Mouse (Mus musculus) embryonic facial prominence, embryonic 12.5 days (tissue): Measurements from ENCODE around the gene Gemin5. TPM values are rescaled to one million over a fixed set of nuclear protein-coding genes. Genes with fewer than 3 reads are reported as not detected.
"Not testable (repeated sequence)": the region's sequence is repeated elsewhere in the genome, so short reads cannot be mapped to it uniquely, and the experiment has no call there.

Experiments
- ATAC-seq: fragments of 200-750 bp; cut with Nextera tagmentation; 2 replicates; pipeline ENCODE4 v1.8.0; 2017; ENCODE audit not compliant: insufficient number of reproducible peaks, insufficient read depth, low FRiP score, low TSS enrichment
- H3K27ac ChIP-seq: fragments of 300-500 bp; sonication (generic); 2 replicates; pipeline ENCODE4 v1.5.1; 2016; ENCODE audit warnings: mild to moderate bottlenecking
- H3K27me3 ChIP-seq: fragments of 300-500 bp; sonication (generic); 2 replicates; pipeline ENCODE4 v1.6.1; 2016; ENCODE audit warnings: mild to moderate bottlenecking, moderate library complexity
- H3K36me3 ChIP-seq: fragments of 300-500 bp; sonication (generic); 2 replicates; pipeline ENCODE4 v1.6.1; 2016; ENCODE audit warnings: mild to moderate bottlenecking
- H3K4me1 ChIP-seq: fragments of 300-500 bp; sonication (generic); 2 replicates; pipeline ENCODE4 v1.6.1; 2016
- H3K4me2 ChIP-seq: fragments of 300-500 bp; sonication (generic); replicated peaks from 2 replicates; pipeline ENCODE4 v1.6.1; 2016; ENCODE audit warnings: mild to moderate bottlenecking, moderate library complexity
- H3K4me3 ChIP-seq: fragments of 300-500 bp; sonication (generic); 2 replicates; pipeline ENCODE4 v1.5.1; 2016; ENCODE audit warnings: mild to moderate bottlenecking
- H3K9ac ChIP-seq: fragments of 300-500 bp; sonication (generic); 2 replicates; pipeline ENCODE4 v1.6.1; 2016; ENCODE audit warnings: mild to moderate bottlenecking, moderate library complexity
- H3K9me3 ChIP-seq: fragments of 300-500 bp; sonication (generic); 2 replicates; pipeline ENCODE4 v1.6.1; 2016; ENCODE audit warnings: mild to moderate bottlenecking, moderate library complexity
- WGBS: fragments of 180-500 bp; shearing (Covaris S2); methylation state at CpG from one replicate; pipeline ENCODE4 v1.1.7; 2016; 5-methylcytosine and 5-hydroxymethylcytosine counted together
- polyA plus RNA-seq: library from polyadenylated mRNA; unstranded; fragments of >200 nt; fragmentation: Nextera tagmentation; extraction: Ambion mirVana; gene quantifications from 2 replicates; pipeline ENCODE4 v1.2.1, GENCODE M21; 2016

Gene Gemin5
- polyA plus RNA-seq, 1 experiment from 2014 or later: 29.8 TPM

DNA sequence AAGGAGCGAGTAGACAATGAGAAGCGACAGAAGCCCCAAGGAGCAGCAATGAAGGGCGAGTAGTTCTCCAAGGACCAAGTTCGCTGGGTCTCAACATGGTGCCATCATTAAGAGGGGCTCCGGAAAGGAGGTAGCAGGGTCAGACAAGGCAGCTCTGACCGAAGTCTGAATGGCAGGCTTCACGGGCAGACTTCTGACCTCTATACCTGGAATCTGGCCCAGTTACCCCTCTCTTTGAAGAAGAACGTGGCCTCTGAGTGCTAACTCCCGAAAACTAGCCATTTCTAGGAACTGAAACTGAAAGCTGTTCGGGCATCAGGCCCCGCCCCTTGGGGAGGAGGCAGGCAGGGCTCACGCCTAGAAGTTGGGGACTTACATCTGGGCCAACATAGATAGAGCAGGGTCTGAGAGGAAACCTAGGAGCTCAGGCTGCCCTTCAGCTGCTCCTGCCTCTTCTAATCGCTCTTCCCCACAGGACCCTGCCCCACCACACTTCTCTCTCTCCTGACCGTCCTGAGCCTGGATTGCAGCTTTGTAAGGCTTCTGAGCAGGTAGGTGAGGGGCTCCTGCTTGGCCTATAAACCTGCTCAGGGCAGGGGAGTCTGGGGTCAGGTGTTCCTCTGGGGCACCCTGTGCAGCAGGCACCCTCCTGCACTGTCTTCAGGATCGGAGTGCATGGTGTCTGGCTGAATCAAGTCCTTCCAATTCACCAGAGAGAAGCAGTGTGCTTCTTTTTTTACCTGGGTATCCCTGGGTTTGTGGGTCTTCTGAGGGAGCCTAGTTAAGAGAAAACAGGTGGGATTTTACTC, 31.1 kb upstream of the Gemin5 start, which contains the start of the genes Igtp and Irgm2:
TSS of gene Igtp (plus strand) at position 328 of the 809 bp plus-strand sequence.
TSS of gene Irgm2 (plus strand) at position 390 of the 809 bp plus-strand sequence.
- H3K9me3 ChIP-seq, H3K36me3 ChIP-seq, H3K4me1 ChIP-seq, H3K27me3 ChIP-seq, H3K27ac ChIP-seq: not testable (repeated sequence)
- WGBS: 8% methylated on average over 14 of the region's 15 CpGs
- ATAC-seq: 0 out of 2 replicates have a peak, but pooled peaks have one; percentile 59
- Histone ChIP-seq H3K4me2 (peak within 1 kb of the TSS; percentile 57), H3K9ac (0 out of 2 replicates have a peak within 1 kb of the TSS, but pooled peaks have one; percentile 49), H3K4me3 (peak within 1 kb of the TSS; percentile 46)

DNA sequence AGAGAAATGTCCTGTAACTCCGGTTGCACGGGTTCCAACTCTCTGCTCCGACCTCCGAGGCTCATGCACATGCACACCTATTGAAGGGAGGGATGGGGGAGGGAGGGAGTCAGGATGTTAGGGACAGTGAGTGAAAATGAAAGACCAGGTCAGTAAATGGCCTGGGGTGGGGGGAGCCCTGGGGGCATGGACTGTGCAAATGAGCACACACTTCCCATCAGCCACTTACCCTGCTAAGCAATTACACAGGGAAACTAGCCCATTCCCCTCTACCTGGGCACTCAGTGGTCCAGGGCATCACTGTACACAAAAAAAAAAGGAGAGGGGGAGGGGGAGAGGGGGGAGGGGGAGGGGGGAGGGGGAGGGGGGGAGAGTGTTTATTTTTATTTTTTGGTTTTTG, 30.3 kb upstream of the Gemin5 start:
- WGBS: 94% methylated on average over 4 of the region's 4 CpGs
- H3K9ac ChIP-seq: no peak overlapping the region
- H3K36me3 ChIP-seq: no peaks in the 10 kb centered on the region
- no peaks in the 10 kb centered on the region for H3K9me3 ChIP-seq
- H3K27ac ChIP-seq: no peak overlapping the region
- H3K4me2 ChIP-seq: peak overlapping the region; percentile 57
- no peak for ATAC-seq
- no peaks in the 10 kb centered on the region for H3K27me3 ChIP-seq
- peak overlapping the region; percentile 46 for H3K4me3 ChIP-seq
- H3K4me1 ChIP-seq: 0 out of 2 replicates have a peak, but pooled peaks cover 4% of the 10 kb centered on the region

DNA sequence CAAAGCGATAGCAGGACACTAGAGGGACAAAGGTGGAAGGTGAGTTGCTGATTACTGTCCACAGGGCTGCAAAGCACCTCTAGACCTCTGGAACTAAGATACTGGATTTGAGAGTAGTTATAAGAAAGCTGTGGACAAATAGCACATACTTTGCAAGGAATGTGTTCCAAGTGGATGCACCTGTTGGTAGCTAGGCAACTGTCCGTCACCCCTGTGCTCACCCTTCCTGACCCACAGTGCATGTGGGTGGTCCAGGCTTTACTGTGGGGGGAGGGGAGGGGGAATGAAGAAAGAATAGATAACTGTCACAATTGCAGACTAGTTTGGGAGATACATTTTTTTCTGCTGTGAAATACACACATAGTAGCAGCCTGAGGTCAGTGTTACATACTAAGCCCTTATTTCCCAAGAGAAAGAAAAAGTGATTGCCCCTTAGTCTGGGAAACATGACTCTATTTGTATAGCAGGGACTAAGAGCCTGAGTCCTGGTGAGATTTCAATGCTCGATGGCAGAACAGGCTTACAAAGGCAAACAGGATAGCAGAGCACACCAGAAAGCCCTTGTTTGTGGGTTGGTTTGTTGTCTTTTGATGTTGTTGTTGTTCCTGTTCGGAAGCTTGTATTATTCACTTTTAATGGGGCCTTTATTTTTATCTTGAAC, 25.7 kb upstream of the Gemin5 start:
- H3K9me3 ChIP-seq: no peaks in the 10 kb centered on the region
- 0 out of 2 replicates have a peak, but pooled peaks cover 4% of the 10 kb centered on the region for H3K4me1 ChIP-seq
- no peak overlapping the region for H3K4me2 ChIP-seq
- no peak for ATAC-seq
- no peak overlapping the region for H3K4me3 ChIP-seq
- WGBS: 52% methylated on average over 4 of the region's 4 CpGs
- H3K9ac ChIP-seq: no peak overlapping the region
- no peaks in the 10 kb centered on the region for H3K36me3 ChIP-seq
- no peaks in the 10 kb centered on the region for H3K27me3 ChIP-seq
- no peak overlapping the region for H3K27ac ChIP-seq

DNA sequence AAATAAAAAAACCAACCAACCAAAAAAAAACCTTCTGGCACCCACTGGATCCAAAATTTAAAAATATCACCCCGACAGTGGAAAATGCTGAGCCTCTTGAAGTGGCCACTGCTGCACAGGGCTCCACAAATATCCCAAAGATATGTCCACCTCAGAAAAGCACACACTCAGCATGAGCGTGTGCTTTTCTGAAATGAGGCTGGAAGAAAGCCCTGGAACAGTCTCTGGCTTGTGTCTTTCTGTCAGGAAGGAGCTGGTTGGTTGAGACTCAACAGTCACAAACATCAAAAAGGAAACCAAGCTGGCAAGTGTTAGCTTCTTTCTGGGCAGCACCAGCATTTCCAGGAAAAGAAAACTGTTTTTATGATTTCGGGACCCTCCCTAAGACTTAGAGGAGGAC, 25.0 kb upstream of the Gemin5 start:
- Histone ChIP-seq H3K9me3 (no peaks in the 10 kb centered on the region), H3K4me3 (no peak overlapping the region), H3K27me3 (no peaks in the 10 kb centered on the region), H3K36me3 (no peaks in the 10 kb centered on the region), H3K4me2 (no peak overlapping the region), H3K9ac (no peak overlapping the region), H3K27ac (no peak overlapping the region), H3K4me1 (0 out of 2 replicates have a peak, but pooled peaks cover 4% of the 10 kb centered on the region)
- 73% methylated on average over 3 of the region's 3 CpGs for WGBS
- ATAC-seq: no peak

GRCm38 (mm10) chr11:58189675-58190074, 21.3 kb upstream of the Gemin5 start:
- no peaks in the 10 kb centered on the region for H3K9me3 ChIP-seq
- 0 out of 2 replicates have a peak, but pooled peaks cover 4% of the 10 kb centered on the region for H3K4me1 ChIP-seq
- ATAC-seq: no peak
- WGBS: 92% methylated on average over 6 of the region's 6 CpGs
- no peaks in the 10 kb centered on the region for H3K36me3 ChIP-seq
- H3K27ac ChIP-seq: no peak overlapping the region
- H3K27me3 ChIP-seq: no peaks in the 10 kb centered on the region
- H3K4me2 ChIP-seq: no peak overlapping the region
- H3K9ac ChIP-seq: no peak overlapping the region
- H3K4me3 ChIP-seq: no peak overlapping the region

- no peak overlapping the region for H3K4me2 ChIP-seq
- H3K36me3 ChIP-seq: peaks cover 9% of the 10 kb centered on the region; the same call in 1 of the 2 replicates
- H3K9me3 ChIP-seq: no peaks in the 10 kb centered on the region
- no peak overlapping the region for H3K27ac ChIP-seq
- ATAC-seq: no peak
- no peak overlapping the region for H3K4me3 ChIP-seq
- WGBS: 93% methylated on average over 3 of the region's 3 CpGs
- no peaks in the 10 kb centered on the region for H3K4me1 ChIP-seq
- H3K9ac ChIP-seq: no peak overlapping the region
- no peaks in the 10 kb centered on the region for H3K27me3 ChIP-seq
Observed at GRCm38 (mm10) chr11:58183579-58183978, 15.2 kb upstream of the Gemin5 start.

GRCm38 (mm10) chr11:58180756-58181155, 12.4 kb upstream of the Gemin5 start:
- H3K36me3 ChIP-seq: peaks cover 37% of the 10 kb centered on the region
- H3K4me1 ChIP-seq: no peaks in the 10 kb centered on the region
- no peak for ATAC-seq
- no peaks in the 10 kb centered on the region for H3K9me3 ChIP-seq
- 88% methylated on average over 7 of the region's 7 CpGs for WGBS
- no peak overlapping the region for H3K4me3 ChIP-seq
- H3K9ac ChIP-seq: no peak overlapping the region
- H3K4me2 ChIP-seq: no peak overlapping the region
- no peaks in the 10 kb centered on the region for H3K27me3 ChIP-seq
- H3K27ac ChIP-seq: no peak overlapping the region

GRCm38 (mm10) chr11:58179986-58180385, 11.6 kb upstream of the Gemin5 start:
- H3K9ac ChIP-seq, ATAC-seq: not testable (repeated sequence)

DNA sequence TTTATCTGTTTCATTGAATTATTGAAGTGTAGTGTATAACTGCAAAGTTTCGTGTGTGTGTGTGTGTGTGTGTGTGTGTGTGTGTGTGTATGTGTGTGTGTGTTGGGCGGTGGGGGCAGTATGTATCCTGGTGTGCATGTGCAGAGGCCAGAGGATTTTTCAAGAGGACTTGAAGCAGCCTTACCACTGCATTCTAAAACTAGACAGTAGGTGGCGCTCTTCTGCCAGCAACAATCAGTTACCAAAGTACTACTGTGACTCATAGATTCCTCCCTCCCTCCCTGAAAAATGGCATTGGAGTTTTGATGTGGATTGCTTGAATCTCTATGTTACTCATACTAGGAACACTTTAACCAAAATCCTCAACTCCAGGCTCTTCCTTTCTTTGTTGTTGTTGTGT, 11.2 kb upstream of the Gemin5 start:
- H3K27me3 ChIP-seq: no peaks in the 10 kb centered on the region
- WGBS: 21% methylated on average over 3 of the region's 3 CpGs
- H3K4me2 ChIP-seq: no peak overlapping the region
- H3K4me1 ChIP-seq: no peaks in the 10 kb centered on the region
- H3K9me3 ChIP-seq: no peaks in the 10 kb centered on the region
- H3K9ac ChIP-seq: no peak overlapping the region
- ATAC-seq: no peak
- no peak overlapping the region for H3K4me3 ChIP-seq
- H3K36me3 ChIP-seq: peaks cover 45% of the 10 kb centered on the region
- H3K27ac ChIP-seq: no peak overlapping the region

More at GRCm38 (mm10) chr11:58179986-58180385, 11.6 kb upstream of the Gemin5 start:
- H3K4me1 ChIP-seq, H3K4me3 ChIP-seq, H3K9me3 ChIP-seq, H3K27ac ChIP-seq, H3K27me3 ChIP-seq, H3K4me2 ChIP-seq: not testable (repeated sequence)
- WGBS: 89% methylated on average over 6 of the region's 6 CpGs
- H3K36me3 ChIP-seq: peaks cover 45% of the 10 kb centered on the region

- WGBS: under 1% methylated on average over 34 of the region's 34 CpGs
- H3K4me1 ChIP-seq: peaks cover 12% of the 10 kb centered on the region; the same call in 1 of the 2 replicates
- peak within 1 kb of the TSS; percentile 58 for H3K4me3 ChIP-seq
- H3K27ac ChIP-seq: 0 out of 2 replicates have a peak within 1 kb of the TSS, but pooled peaks have one; percentile 2
- no peaks in the 10 kb centered on the region for H3K9me3 ChIP-seq
- H3K4me2 ChIP-seq: peak within 1 kb of the TSS; percentile 79
- peak within 1 kb of the TSS; percentile 57 for H3K9ac ChIP-seq
- H3K27me3 ChIP-seq: no peaks in the 10 kb centered on the region
- H3K36me3 ChIP-seq: peaks cover 32% of the 10 kb centered on the region
- no peak for ATAC-seq
Observed at GRCm38 (mm10) chr11:58171459-58172091, 3.2 kb upstream of the Gemin5 start, which contains the start of gene Mrpl22. Mrpl22 (plus strand) TSS chr11:58171661.

DNA sequence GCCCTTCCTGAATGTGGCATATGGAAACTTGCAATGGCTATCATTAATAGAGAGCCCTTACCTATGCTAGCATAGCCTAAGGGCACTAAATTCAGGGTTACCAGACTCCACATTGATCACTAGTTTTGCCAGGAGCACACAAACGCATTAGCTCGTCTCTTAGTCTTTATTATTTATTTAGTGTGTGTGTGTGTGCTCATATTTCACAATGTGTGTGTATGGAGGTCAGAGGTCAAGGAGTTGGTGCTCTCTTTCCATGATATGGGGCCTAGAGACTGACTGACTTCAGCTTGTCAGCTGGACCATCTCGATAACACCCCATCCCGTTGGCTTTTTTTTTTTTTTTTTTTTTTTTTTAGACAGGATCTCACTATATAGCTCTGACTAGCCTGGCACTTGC, 1.3 kb upstream of the Gemin5 start:
- no peak for ATAC-seq
- no peak overlapping the region for H3K9ac ChIP-seq
- H3K27ac ChIP-seq: no peak overlapping the region
- peaks cover 12% of the 10 kb centered on the region; the same call in 1 of the 2 replicates for H3K4me1 ChIP-seq
- 76% methylated on average over 4 of the region's 4 CpGs for WGBS
- peaks cover 32% of the 10 kb centered on the region for H3K36me3 ChIP-seq
- H3K9me3 ChIP-seq: no peaks in the 10 kb centered on the region
- no peak overlapping the region for H3K4me2 ChIP-seq
- H3K27me3 ChIP-seq: no peaks in the 10 kb centered on the region
- H3K4me3 ChIP-seq: no peak overlapping the region
